ENCODE assay signal across 8 mouse cellular contexts in the genomic region with DNA sequence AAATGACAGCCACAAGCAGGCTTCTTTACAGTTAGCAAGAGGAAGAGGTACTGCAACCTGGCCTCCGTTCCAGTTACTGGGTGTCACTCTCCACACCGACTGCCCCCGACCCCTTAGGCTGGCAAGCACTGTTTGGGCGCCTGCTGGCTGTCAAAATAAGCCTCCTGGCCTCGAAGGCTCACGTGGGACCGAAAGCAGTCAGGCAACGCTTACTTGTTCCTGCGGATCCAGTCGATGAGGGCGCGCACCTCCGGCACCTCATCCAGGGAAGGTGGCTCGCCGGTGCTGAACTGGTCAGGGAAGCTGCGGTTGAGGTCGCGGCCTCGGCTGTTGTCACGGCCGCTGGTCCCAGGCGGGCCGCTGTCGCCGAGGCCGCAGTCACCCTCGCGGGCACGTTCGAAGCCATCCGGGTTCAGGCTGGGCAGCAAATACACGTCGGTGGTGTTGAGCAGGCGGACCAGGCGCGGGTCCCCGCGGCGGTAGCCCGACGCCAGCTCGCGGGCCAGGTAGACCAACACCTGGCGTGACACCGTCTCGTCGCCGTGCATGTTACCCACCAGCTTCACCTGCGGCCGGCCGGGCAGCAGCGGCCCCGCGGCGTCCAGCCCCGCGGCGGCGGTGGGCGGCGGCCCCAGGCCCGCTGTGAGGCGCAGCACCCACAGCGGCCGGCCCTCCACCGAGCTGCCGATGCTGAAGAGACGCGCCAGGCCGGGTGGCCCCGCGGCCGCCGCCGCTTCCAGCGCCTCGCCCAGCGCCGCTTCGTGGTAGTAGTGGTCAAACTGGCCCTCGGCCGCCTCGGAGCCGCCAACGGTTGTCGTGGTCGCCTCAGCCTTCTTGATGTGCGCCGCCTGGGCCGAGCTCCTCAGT. TPM values are rescaled to one million over a fixed set of nuclear protein-coding genes. Genes with fewer than 3 reads are reported as not detected.
DNase-seq lines count a peak whose midpoint lies in the region; ATAC-seq and TF ChIP-seq lines count a peak whose summit lies in the region.

No protein-coding gene starts in this region.

- no peaks in the 10 kb centered on the region for H3K36me3 ChIP-seq in forebrain, embryonic 16.5 days (ENCODE audit: control insufficient read depth, insufficient read depth)
- no peaks in the 10 kb centered on the region for H3K36me3 ChIP-seq in lung, embryonic 15.5 days

- H3K27ac ChIP-seq in cerebellum, adult 2 months (ENCODE audit: insufficient read depth, low read length): peak overlapping the region; percentile 92
- peak overlapping the region; percentile 85 for H3K27ac ChIP-seq in forebrain, embryonic 16.5 days (ENCODE audit: low read length)
- peak overlapping the region; percentile 92 for H3K27ac ChIP-seq in lung, embryonic 15.5 days

- peak; percentile 18 for DNase-seq in left cerebral cortex, postnatal 4 days
- DNase-seq in left cerebral cortex, adult 11 months (ENCODE audit: low spot score): no peak
- DNase-seq in cerebellum, adult 2 months: peak; percentile 52 to 68
- DNase-seq in kidney, adult 18-20 months: peak; percentile 59
- peak; percentile 41 for DNase-seq in retina, embryonic 14.5 days (ENCODE audit: low spot score)
- peak; percentile 45 for DNase-seq in yolk sac, embryonic 10.5 days (ENCODE audit: low spot score)

- H3K4me3 ChIP-seq in cerebellum, adult 2 months (replicated peaks; ENCODE audit: insufficient read depth, low read depth, low read length): peak overlapping the region; percentile 94
- peak overlapping the region; percentile 93 for H3K4me3 ChIP-seq in forebrain, embryonic 16.5 days (replicated peaks; ENCODE audit: low read length)
- peak overlapping the region; percentile 95 for H3K4me3 ChIP-seq in lung, embryonic 15.5 days

- H3K27me3 ChIP-seq in cerebellum, adult 2 months (ENCODE audit: control insufficient read depth, insufficient read depth, low read length): no peaks in the 10 kb centered on the region
- H3K27me3 ChIP-seq in forebrain, embryonic 16.5 days (replicated peaks; ENCODE audit: control insufficient read depth, insufficient read depth, low read length): no peaks in the 10 kb centered on the region
- no peaks in the 10 kb centered on the region for H3K27me3 ChIP-seq in lung, embryonic 15.5 days

- no peak for TF ChIP-seq POLR2A in cerebellum, adult 2 months (IDR thresholded peaks at IDR 0.05; ENCODE audit: borderline replicate concordance, insufficient read depth, low read length)

- peak overlapping the region; percentile 88 for H3K9ac ChIP-seq in forebrain, embryonic 16.5 days (replicated peaks; ENCODE audit: low read depth, low read length)
- H3K9ac ChIP-seq in lung, embryonic 15.5 days: peak overlapping the region; percentile 84

- peak overlapping the region; percentile 93 for H3K4me2 ChIP-seq in forebrain, embryonic 16.5 days (ENCODE audit: low read length)
- H3K4me2 ChIP-seq in lung, embryonic 15.5 days: peak overlapping the region; percentile 97

- intact Hi-C loops in left cerebral cortex, postnatal 4 days (cut with DNase I): no loop called here

- H3K9me3 ChIP-seq in forebrain, embryonic 16.5 days (ENCODE audit: control insufficient read depth, low read length): no peaks in the 10 kb centered on the region
- no peaks in the 10 kb centered on the region for H3K9me3 ChIP-seq in lung, embryonic 15.5 days

- TF ChIP-seq CTCF in cerebellum, adult 2 months (IDR thresholded peaks at IDR 0.05; ENCODE audit: borderline replicate concordance, insufficient read depth, low read depth, low read length): no peak

- no peaks in the 10 kb centered on the region; the same call in none of the 2 replicates for H3K4me1 ChIP-seq in cerebellum, adult 2 months (ENCODE audit: control insufficient read depth, insufficient read depth, low read length)
- H3K4me1 ChIP-seq in forebrain, embryonic 16.5 days (replicated peaks; ENCODE audit: control insufficient read depth, insufficient read depth, low read length): peaks cover 31% of the 10 kb centered on the region
- peaks cover 37% of the 10 kb centered on the region for H3K4me1 ChIP-seq in lung, embryonic 15.5 days

- WGBS in cerebellum, adult 2 months: under 1% methylated on average over 90 of the region's 90 CpGs
- under 1% methylated on average over 84 of the region's 90 CpGs for WGBS in forebrain, embryonic 16.5 days
- under 1% methylated on average over 90 of the region's 90 CpGs for WGBS in lung, embryonic 15.5 days

- ATAC-seq in forebrain, embryonic 16.5 days: peak; percentile 65
- peak; percentile 69 for ATAC-seq in lung, embryonic 15.5 days (ENCODE audit: borderline replicate concordance, extremely low read depth, low FRiP score, low TSS enrichment)

RNA-seq across cellular contexts. Expression of a gene that starts 0.6 kb away (rescaled TPM):
- 10 to 100 TPM; 56.8 to 56.9 TPM for total RNA-seq in left cerebral cortex, postnatal 4 days (2021)
- 28.5 and 31.8 TPM in 2 replicates for polyA plus RNA-seq in cerebellum, adult 2 months (2012; rRNA removed)
- 7.0 and 7.4 TPM in 2 replicates for polyA plus RNA-seq in forebrain, embryonic 16.5 days (2015; fragmentation: Nextera tagmentation; extraction: Ambion mirVana)
- polyA plus RNA-seq in lung, embryonic 15.5 days (2015; fragmentation: Nextera tagmentation; extraction: Ambion mirVana): 18.4 and 18.7 TPM in 2 replicates

RNA-seq across cellular contexts. Expression of a gene that starts 55.7 kb away (rescaled TPM):
- not detected for total RNA-seq in left cerebral cortex, postnatal 4 days (2021)
- polyA plus RNA-seq in cerebellum, adult 2 months (2012; rRNA removed): 0.33 TPM in 1 of 2 replicates, not detected in the other
- polyA plus RNA-seq in forebrain, embryonic 16.5 days (2015; fragmentation: Nextera tagmentation; extraction: Ambion mirVana): not detected in 2 replicates
- polyA plus RNA-seq in lung, embryonic 15.5 days (2015; fragmentation: Nextera tagmentation; extraction: Ambion mirVana): 0.14 and 0.24 TPM in 2 replicates
